Mouse (Mus musculus): ENCODE measurements around the gene Miga1. TPM values are rescaled to one million over a fixed set of nuclear protein-coding genes. Genes with fewer than 3 reads are reported as not detected.

Miga1 gene
- total RNA-seq (2023; ENCODE audit: inconsistent age), result 25.9 to 30.4 TPM (median 26.8 TPM) in 4 replicates

GRCm38 (mm10) chr3:152339862-152340557 is at the start of gene Miga1:
Gene Miga1, minus strand, starts transcription at chr3:152340407.

DNA sequence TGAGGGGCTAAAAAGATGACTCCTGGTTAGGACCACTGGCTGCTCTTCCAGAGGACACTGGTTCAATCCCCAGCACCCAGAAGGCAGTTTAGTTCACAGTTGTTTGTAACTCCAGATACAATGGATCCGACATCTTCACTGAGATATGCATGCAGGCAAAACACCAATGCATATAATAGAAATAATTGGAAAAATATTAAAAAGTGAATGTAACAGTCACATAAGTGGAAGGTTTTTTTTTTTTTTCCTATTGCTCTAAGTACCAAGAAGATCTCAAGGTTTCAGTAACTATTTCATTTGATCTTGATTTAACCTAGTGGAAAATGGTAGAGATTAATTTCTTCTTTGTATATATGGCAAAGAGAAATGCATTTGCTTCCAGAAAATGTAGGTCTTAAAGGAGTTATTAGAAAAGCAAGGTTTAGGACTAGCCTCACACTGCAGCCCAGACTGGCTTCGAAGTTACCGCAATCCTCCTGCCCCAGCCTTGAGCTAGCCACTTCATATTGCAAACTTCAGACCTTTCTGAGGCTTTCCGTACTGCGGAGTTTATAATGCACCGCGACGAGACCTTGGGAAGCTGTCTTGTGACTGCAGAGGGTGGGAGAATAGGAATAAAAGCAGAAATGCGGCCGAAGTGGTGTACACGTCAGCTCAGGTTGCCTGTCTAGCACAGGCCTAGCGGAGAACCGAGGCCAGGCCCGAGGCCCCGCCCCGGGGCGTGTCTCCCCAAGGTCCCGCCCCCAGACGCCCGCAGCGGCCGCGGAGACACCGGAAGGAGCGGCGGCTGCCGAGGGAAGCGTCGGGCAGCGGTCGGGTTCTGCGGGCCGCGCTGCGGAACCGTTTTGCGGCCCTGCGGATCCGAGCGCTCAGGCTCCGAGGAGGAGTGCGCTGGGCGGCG is 5.8 kb upstream of the Miga1 start, which contains the start of gene Usp33:
Gene Usp33, plus strand, starts transcription at position 747 of the 901 bp plus-strand sequence.

DNA sequence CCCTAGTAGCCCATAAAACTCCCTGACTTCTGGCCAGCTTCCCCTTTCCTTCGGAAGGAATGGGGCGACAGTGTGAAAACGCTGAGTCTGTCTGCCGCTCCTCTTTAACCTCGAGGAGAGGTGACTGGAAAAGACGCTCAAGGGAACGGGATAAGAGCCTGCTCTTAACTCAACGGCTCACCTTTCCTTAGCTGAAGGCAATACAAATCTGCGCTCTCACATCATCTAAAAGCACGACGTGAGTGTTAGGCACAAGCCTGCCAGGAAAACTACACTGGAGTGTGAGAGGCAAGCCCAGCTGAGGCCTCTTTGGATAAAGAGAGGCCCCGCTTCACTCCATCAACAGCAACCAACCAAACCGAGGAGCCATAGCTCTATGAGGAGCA is 74.2 kb downstream of the Miga1 start, which contains the start of gene Nexn:
Gene Nexn, minus strand, starts transcription at position 315 of the 386 bp plus-strand sequence.

Other genes with a start within 250 kb of the Miga1 start
- gene Gipc2, start 174.2 kb downstream of the Miga1 start, total RNA-seq (2023; ENCODE audit: inconsistent age), result not detected in 4 replicates
- 55.8 to 62.9 TPM (median 58.8 TPM) in 4 replicates for gene Dnajb4, start 130.1 kb downstream of the Miga1 start, total RNA-seq (2023; ENCODE audit: inconsistent age)
- 238 to 270 TPM (median 247 TPM) in 4 replicates for gene Fubp1, start 130.0 kb downstream of the Miga1 start, total RNA-seq (2023; ENCODE audit: inconsistent age)
- gene Nexn, start 74.1 kb downstream of the Miga1 start, total RNA-seq (2023; ENCODE audit: inconsistent age), result not detected in 4 replicates
- gene Usp33, start 6.1 kb upstream of the Miga1 start, total RNA-seq (2023; ENCODE audit: inconsistent age), result 62.7 to 77.5 TPM (median 72.6 TPM) in 4 replicates
- gene Zzz3, start 55.1 kb upstream of the Miga1 start, total RNA-seq (2023; ENCODE audit: inconsistent age), result 55.6 to 66.8 TPM (median 59.2 TPM) in 4 replicates

Data from B cell, adult (primary cell).